Mouse (Mus musculus) frontal cortex, postnatal 14 days (tissue): Measurements from ENCODE around the gene Irx4.

Experiments
- DNase-seq, 2 experiments: peaks; one replicate each; pipeline ENCODE4 v3.0.0; 2022; ENCODE audit warnings: low spot score in 2 of 2

Irx4 gene

DNA sequence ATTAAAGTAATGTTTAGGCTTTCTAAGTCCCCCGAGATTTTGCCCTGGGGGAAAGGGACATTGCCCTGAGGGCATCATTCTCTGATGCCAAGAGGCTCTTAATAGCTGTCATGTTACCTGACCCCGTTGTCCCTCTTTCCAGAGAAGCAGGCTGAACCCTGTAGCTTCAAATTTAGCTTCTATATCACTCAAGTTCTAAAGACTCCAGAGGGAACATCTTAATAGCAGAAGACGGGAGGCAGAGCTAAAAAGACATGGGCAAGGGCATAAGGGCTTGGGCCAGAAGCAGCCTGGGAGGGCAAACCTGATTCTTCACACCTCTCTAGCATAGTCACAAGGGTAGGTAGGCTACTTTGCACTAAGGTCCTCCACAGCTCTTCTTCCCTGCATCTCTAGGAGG, 9.6 kb downstream of the Irx4 start:
- no peak for DNase-seq

DNA sequence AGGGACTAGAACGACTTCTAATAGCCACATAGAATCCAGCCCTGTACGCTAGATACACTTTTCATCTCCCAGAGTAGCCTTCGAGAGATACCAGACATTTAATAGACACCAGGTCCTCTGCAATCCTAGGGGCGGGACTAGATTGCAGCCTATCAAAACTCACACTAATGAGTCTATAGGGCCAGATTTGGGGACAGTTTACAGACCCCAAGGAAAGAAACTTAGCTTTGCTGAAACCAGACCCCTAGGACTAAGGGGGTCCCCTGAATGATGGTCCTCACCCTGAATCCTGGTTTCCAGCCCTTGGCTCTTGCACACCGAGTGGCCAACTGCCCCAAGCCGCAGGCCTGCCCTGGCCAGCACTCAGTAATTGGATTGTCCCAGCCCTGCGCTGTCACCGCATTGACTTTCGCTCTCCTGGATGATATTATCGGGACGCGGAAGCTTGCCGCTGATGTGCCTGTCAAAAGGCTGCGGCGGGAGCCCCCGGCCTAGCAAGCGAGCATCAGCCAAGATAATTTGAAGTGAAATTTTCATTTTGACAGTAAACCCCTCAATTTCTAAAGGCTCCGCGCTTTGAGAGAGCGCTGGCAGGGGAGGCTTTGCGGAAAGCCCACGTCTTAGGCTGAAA, 10.3 kb downstream of the Irx4 start:
- DNase-seq, result no peak

DNA sequence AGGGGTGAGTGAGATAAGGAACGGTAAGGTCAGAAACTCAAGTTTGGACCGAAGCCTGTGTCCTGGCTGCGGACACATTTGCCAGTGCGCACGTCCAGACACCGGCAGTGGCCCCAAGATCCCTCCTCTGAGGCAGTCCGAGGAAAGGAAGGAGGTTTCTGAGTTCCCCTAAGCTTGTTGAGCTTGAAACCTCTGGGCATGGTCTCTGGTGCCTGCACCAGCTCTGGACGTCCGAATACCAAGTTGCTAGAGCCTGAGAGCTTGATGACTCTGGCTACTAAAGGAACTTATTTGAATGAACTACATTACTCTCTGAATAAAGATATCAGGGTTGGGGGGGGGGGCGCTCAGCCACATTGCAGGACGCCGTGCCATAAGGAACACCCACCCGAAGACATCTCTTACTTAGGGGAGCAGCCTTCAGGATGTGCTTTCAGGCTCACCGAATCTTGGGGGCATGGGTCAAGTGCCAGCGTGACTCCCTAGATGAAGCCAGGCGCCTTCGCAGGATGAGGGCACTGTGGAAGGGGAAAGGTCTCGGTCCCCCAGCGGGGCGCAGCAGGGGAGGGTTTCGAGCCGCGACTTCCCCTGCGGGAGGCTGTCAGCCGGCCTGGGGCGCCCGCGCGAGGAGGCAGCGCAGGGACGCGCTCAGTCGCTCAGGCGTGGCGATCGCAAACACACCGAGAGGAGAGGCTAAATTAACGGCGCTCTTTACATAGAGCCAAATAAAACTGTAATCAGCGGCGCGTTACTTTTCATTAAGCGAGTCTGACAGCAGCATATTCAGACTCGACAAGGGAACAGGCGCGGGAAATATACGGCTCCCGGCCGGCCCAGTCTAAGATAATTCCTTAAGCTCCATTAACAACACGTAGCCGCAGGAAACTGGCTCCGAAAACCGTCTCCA, 11.3 kb downstream of the Irx4 start:
- DNase-seq, result no peak

DNA sequence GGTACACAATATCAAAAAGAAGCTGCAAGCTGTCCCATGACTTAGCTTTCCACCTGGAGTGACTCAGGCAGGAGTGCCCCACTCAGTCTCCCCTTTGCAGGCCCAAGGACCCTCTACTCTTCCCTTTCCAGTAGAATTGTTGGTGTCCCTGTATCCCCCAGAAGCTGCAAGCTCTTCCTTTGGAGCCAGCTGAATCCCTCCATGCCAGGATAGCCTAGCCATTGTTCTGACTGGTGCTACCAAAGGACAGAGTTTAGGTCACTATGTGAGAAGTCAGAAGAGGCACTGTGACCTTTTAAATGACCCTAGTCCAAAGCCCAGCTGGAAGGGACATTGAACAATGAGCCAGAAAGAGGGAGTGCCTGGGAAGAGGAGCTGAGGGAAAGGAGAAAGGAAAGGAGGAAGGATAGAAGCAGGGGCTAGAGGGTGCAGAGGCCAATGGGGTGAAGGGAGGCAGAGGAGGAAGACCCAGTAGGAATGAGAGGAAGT, 12.6 kb downstream of the Irx4 start:
- DNase-seq, result no peak

DNA sequence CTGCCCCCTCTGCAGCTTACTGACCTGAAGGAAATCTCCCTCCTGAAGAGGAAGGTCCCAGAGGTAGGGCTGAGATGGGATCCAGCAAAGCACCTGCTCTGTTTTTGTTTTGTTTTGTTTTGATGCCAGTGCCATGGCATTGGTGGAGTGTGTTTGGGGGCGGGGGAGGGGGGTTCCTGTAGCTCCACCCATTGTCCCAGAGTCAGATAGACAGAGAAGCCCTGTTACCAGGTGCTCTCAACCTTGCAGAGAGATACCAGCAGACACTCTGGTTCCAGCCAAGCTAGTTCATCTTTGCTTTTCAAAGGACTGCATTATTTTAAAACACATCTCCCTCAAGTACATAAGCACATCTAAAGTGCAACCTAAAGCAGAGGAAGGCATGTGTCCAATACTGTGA, 13.3 kb downstream of the Irx4 start:
- DNase-seq, result no peak

DNA sequence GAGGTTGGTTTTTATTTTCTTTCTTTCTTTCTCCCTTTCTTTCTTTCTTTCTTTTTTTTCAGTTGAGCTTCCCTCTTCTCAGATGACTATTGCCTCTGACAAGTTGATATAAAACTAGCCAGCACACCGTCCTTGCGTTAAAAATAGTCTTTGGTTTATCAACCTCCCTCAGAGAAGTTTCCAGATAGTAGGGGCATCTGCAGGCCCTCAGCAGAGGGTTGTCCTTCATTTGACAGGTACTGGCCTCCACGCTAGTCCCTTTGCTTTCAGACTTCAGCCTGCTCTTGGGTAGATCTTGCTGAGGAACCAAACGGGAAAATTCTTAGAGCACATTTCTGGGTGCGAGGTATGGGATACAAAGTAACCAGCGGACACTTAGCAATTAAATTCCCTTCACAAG, 17.1 kb downstream of the Irx4 start:
- DNase-seq, result no peak

DNA sequence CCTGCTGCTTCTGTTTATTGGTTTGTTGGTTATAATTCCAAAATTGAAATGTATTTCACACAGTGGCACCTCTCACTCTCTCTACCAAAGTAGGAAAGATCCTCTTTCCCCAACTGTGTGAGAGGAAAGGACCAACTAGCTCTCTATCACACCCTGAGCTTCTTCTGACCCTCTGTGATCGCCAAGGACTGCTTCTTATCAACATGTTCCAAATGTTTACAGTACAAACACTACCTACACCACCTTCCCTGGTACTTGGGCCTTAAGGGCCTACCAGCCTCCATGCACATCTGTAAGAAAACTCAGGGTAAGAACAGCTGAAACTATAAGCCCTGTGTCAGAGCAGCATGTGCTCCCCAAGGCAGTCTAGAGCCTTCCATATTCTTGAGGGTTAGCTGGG, 17.5 kb downstream of the Irx4 start:
- no peak for DNase-seq

DNA sequence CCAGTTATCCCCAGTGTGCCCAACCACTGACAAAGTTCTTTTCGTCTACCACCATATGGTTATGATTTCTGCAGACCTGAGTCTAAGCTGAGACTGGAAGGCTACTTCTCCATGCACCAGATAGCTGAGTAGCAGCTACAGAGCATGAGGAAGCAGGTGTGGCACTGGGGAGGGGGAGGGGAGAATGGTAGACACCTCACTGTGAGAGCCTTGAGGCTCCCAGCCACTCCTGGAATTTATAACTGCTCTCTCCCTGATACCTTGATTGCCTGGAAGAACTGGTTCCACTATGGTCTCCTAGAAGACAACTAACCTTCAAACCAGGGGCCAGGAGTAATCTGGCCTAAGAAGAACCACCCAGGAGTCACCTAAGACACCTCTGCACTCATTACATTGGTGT, 18.9 kb downstream of the Irx4 start:
- no peak for DNase-seq

DNA sequence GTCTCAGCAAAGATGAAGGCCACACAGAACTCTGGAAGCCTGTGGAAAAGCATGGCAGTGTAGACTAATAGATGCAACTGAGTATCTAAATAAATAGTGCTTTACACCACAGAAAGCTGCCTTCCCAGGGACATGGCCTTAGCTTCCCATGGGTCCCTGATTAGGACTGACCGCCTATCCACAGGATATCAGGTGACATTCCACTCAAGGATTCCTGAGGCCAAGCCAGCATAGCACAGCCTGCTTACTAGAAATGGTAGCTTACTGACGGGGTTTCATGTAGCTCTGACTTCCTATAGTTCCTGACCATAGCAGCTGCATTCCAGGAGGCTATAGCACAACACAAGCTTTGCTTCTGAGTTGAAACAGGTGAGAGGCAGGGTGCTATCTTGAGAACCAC, 22.1 kb downstream of the Irx4 start:
- no peak for DNase-seq

DNA sequence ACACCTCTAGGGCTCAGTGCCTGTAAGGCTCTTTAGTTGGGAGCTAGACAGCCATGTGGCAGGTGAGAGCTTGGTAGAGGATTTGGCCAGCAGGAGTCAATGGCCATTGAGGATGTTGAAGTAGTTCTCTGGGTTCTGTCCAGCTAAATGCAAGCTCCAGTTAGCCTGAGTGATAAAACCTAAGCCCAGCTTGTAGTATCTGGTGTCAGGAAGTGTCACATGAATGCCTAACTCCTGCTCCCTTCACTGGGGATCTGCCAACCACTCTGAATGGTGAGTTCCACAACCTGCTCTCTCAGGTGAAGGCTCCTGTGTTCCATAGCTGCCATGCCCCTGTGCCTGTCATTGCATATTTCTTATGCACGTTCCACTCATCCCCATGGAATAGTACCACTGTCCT, 23.3 kb downstream of the Irx4 start:
- DNase-seq, result no peak

DNA sequence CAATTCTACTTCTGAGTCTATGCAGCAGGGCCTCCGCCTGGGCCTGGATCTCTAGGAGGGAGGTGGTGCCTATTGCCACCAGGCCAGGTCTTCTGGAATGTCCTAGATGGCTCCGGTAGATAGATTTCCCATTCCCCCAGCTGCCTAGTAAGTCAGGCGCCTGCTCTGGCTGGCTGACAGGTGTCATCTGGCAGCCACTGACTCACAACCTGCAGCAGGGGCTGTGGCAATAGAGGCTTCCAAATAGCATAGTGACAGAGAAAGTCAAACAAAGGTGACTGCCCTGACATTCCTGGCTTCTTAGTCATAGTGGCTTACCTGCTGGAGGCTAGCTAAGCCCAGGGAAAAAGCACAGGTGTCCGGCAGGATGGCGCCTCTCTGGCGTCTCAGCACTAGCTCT, 29.9 kb downstream of the Irx4 start:
- DNase-seq, result no peak

DNA sequence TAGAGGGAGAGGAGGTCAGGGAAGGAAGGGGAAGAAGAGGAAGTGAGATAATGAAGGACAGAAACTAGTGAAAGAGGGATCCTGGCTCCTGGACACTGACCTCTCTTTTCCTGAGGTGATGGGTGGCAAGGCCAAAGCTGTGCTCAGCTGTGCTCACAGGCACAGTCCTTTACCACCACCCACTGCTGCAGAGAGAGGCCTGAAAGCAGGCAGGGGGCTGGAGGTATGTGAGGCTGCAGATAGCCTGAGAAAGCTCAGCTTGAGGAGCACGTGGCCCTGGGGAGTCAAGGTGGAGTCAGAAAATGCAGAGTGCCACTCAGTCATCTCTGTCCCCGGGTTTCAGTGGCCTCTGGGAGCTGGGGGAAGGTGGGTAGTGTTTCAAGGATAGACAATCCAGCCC, 30.8 kb downstream of the Irx4 start:
- no peak for DNase-seq

DNA sequence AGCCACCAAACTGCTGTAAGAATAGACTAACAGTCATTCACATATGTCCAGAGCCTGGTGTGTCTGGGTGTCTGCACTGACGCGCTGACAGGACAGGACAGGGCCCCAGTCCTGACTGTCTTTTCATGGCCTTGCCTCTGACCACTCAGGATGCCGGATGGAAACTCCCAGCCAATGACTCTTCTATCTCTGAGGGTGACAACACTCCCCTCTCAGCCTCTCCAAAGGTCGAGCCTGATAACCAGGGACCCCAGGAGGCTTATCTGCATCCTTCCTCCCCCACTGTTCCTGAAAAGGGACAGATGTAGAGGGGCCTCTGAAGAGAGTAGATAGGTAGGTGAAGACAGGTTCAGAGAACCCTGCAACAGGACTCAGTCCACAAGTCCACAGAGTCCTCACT, 38.4 kb downstream of the Irx4 start:
- no peak for DNase-seq

DNA sequence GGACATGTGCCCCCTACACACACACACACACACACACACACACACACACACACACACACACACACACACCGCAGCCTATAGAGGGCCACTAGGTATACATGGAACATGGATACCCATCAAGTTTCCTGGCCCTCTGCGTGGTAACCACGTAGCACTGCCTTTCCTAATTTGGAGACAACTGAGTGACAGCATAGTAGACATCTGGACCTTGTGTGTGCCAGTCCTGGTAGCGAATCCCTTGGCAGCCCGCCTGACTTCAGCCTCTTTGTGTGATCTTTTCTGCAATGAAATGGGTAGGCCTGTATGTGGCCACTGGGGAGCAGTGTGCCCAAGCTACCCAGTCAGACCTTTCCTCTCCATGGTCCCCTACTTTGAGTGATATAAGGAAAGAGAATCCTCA, 39.0 kb downstream of the Irx4 start:
- DNase-seq, result no peak

DNA sequence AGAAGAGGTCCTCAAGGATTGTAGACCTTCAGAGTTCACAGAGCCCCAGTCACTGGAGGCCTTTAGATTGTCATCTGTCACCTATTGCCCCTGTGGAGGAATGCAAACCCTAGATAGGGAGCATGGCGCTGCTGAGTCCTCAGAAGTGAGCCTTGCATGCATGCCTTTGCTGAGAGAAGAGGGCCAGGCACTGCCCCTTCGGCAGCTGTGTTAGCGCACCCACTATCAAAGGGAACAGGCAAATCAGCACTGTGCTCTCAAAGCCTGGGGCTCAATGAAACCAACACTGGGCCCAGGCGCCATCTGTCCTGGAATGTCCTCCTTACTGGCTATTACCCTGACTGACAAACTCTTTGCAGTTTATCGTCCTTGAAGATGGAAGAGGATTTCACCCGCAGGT, 44.5 kb downstream of the Irx4 start:
- no peak for DNase-seq

DNA sequence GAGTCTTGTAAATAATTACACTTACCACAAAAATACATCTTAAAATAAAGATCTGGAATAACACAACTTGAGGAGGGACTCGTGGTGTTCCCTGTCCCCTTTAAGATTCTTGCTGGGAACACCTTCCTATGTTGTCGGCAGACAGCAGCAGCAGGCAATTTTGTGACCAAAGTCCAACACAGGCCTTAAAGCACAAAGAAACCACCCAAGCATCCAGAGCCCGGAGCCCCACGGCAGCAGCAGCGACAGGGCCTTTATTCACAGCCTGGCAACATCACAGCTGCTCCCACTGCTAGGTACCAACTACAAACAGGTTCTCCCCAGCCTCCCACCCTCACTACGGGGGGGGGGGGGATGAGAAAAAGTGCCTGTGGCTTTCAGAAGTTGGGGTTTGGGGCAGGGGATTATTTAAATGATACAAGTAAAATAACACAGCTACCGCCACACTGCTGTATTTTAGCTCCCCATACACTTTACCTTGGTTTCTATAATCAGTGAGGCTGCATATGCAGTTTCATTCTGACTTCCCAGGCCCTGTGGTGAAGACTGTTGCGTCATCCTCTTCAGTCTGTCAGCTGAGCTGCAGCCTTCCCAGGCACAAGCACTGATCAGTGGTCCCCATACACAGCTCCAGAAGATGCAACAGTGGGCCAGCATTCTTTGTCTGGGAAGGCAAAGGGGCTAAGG, 45.3 kb downstream of the Irx4 start:
- no peak for DNase-seq

DNA sequence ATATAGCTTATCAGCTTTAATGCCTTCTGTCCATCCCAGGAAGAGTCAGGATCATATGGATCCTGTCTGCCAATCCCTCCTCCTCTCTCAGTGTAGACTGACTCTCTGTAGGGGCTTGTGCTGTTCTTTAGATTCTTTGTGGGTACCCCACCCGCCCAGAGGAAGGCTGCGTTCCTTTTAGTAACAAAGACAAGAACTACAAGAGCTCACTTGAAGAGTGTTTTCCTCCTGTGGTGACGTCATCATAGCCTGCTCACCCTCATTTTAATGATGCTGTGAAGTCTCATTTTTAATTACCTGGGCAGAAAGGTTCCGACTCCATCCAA, 45.8 kb downstream of the Irx4 start:
- no peak for DNase-seq

DNA sequence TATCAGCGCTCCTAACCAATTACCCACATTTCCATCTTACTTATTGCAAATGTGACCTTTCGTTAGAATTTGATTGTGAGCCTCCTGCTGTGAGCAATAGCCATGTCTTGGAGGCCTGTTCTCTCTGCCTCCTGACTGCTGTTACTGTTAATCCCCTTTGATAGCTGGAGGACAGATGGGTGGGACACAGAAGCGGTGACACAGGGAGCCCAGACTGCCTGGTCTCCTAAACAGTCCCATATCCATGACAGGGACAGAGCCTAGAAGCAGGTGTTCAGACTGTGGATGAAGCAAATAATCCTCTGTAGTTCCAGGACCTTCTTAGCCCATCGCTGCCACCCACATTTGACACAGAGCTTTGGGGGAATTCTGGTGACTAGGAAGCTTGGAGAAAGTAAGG, 46.2 kb downstream of the Irx4 start:
- DNase-seq, result no peak

DNA sequence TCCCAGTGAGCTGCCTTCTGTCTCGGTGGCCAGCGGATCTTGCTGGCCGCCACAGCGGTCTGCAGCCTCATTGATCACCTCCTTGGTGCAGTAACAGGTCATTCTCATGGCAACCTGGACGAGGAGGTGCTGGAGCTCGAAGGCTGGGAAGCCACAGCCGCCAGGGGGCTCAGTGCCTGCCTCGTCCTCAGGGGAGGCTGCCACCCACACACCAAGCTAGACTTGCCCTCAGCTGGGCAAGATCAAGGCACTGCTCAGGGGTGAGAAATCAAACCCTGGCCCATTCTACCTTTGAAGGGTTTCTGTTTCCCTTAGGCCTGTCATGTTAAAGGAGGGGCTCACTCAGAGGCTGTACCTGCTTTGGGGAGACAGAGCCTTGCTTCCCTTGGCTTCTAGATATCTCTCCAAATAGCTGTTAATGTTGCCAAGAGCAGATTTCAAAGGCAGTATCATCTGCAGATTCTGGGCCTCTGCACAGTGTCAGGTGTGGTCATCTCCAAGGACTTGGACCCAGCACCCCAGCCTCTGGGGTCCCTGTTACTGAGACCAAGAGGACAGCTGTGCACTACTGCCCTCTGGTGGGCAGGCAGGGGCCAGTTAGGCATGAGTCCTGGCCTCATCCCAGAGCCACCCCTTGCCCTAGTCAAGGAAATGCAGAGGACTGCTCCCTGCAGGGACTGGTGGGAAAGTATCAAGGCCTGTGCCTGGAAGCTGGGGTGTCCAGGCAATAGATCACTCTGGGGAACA, 50.1 kb downstream of the Irx4 start:
- no peak for DNase-seq
